Mouse (Mus musculus): ENCODE results near the gene Zfy1. TPM values are rescaled to one million over a fixed set of nuclear protein-coding genes. Genes with fewer than 3 reads are reported as not detected.
"Not testable (repeated sequence)": the region's sequence is repeated elsewhere in the genome, so short reads cannot be mapped to it uniquely, and the experiment has no call there.

Zfy1 gene
- total RNA-seq (2021) = not detected
- long read RNA-seq, experiment 1 = 0 reads
- long read RNA-seq, experiment 2 = 0 reads

- not testable (repeated sequence) for DNase-seq
Measured at GRCm38 (mm10) chrY:797309-797708, at the start of gene Zfy1. TSS of gene Zfy1 (minus strand) at chrY:797409.

DNA sequence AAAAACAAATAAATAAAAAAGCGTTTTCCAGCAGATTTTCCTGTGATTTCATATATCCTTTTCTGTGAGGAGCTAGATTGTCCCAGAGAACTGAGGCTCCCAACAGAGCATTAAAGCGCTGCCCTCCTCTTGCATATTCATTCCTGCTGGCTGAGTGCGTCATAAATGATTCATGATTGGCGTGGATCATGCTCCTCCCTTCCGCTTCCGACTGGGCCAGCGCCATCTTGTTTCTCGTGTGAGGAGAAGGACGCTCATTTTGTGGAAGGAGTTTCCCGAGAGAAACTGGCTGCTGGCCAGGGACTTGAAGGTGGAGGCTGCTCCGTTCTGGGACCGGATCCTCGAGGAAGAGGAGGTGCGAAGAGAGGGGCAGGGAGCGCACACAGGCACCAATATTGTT lies 21.2 kb upstream of the Zfy1 start, which contains the start of gene Uba1y:
Gene Uba1y (plus strand): TSS at position 254 of the 400 bp plus-strand sequence.
- DNase-seq = no peak

DNA sequence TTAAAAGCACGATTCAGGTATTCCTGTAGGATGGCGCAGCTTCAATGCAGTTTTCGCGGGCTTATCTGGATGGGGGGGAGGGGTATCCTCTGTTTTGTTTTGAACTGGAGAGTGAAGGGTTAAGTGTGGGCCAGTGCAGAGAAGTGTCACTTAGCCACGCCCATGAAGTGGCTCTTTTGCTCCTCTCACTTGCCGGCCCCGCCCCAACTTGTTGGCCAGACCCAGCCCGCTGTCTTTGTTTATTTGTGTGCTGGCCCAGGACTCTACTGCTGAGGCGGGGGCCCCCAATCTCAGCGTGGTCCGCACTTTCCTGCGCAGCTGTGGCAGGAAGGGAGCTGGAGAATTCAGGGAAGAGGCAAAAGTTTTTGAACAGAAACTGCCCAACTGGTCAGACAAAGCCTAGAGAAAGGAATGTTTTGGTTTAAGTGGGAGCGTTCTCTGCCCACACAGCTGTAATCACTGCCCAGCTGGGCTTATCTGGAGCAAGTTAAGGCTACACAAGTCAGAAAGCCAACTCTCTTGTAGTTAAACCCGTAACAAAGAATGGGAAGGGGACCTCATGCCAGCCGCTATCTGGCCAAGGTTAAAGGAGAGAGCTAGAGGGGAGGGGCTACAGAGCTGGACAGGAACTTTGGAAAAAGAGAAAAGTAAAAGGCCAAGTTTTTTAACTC lies 11.9 kb upstream of the Zfy1 start:
- DNase-seq = no peak

Other genes starting within 250 kb of the Zfy1 start
- gene Uba1y, start 21.2 kb upstream of the Zfy1 start, total RNA-seq (2021) = not detected
- 1 to 10 TPM in 1 of 2 experiments, not detected in 1; 7.5 TPM for gene Kdm5d, start 100.4 kb upstream of the Zfy1 start, total RNA-seq (2021)
- gene Eif2s3y, start 213.1 kb upstream of the Zfy1 start, total RNA-seq (2021) = 10 to 100 TPM in 1 of 2 experiments, not detected in 1; 37.0 TPM

All from gastrocnemius, postnatal 25 days (tissue).